Mouse (Mus musculus): ENCODE data around the gene St8sia6.
A peak's percentile ranks its signal among the peaks of the same experiment; 100 is the strongest.

St8sia6 gene

GRCm38 (mm10) chr2:13767532-13768411, 26.1 kb downstream of the St8sia6 start:
- no peak for DNase-seq (ENCODE audit: low read depth, low spot score)

DNA sequence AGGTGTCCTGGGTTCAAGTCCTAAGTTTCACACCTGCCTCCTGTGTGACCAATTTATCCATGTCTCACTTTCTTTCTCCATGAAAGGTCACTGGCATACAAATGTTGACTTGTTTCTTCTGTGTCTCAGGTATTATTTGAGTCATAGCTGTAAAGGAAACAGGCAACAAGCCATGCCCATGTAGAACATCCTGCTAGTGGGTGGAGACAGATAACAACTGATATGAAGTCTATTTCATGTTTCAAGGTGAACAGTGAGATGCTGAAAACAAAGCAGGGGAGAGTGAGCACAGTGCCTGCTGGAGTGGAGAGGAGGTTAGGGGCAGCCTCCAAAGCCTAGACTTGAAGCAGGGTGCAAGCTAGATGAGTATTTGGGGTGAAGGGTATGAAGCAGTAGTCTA, 33.5 kb downstream of the St8sia6 start:
- no peak for DNase-seq (ENCODE audit: low read depth, low spot score)

GRCm38 (mm10) chr2:13757412-13757811, 36.5 kb downstream of the St8sia6 start:
- DNase-seq (ENCODE audit: low read depth, low spot score): no peak

GRCm38 (mm10) chr2:13755733-13756132, 38.1 kb downstream of the St8sia6 start:
- DNase-seq (ENCODE audit: low read depth, low spot score): no peak

GRCm38 (mm10) chr2:13751691-13752090, 42.2 kb downstream of the St8sia6 start:
- no peak for DNase-seq (ENCODE audit: low read depth, low spot score)

- DNase-seq (ENCODE audit: low read depth, low spot score): no peak
Observed at GRCm38 (mm10) chr2:13750777-13751176, 43.1 kb downstream of the St8sia6 start.

GRCm38 (mm10) chr2:13750089-13750488, 43.8 kb downstream of the St8sia6 start:
- no peak for DNase-seq (ENCODE audit: low read depth, low spot score)

GRCm38 (mm10) chr2:13749176-13749575, 44.7 kb downstream of the St8sia6 start:
- DNase-seq (ENCODE audit: low read depth, low spot score): no peak

DNA sequence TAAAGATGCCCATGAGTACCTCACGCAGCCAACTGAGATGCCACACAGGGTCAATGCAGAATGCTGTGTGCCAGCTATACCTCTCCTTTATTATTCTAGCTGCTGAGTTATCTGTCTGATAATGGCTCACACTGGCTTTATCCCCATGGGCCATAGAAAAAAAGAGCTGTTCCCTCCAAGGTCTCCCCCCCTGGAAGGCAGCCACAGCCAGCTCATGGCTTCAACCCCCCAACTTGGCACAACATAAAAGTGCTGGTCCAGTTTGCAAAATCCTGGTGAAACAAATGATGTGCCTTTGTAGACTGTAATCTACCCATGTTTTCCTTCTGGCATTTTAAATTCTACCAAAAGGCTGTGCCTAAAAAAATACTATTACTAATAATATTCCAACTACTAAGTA, 46.3 kb downstream of the St8sia6 start:
- no peak for DNase-seq (ENCODE audit: low read depth, low spot score)

DNA sequence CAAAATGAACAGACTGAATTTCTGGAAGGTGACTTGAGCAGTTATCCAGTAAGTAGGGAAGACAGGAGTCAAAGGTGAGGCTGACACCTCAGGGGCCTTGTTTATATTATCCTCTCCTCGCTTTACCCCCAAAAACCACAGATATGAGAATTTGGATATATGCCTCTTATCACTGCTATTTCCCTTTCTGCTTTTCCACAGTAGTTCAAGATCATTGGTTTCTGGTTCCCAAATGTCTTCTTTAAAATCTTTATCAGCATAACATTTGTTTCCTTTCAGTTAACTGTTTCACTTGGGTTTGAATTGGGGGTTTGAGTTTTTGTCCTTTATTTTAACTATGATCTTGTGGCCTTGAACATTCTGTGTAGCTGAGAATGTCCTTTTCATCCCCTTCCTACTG, 47.8 kb downstream of the St8sia6 start:
- no peak for DNase-seq (ENCODE audit: low read depth, low spot score)

DNA sequence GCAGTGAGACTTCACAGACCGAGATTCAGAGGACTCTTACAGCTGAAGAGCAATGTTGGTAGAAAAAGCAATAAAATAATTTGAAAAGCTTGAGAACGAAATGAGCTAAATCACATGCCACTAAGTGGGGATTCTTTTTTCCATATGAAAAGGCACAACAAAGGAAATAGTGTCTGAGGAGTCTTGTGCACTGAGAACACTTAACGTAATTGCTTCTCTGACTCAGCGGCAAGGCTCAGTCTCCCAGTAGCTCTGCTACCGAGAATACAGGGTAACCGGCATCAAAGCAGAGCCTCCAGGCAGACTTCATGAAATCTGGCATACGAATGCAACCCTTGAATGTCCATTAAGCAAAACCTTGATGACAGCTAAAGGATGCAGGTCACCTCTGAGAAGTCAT, 55.2 kb downstream of the St8sia6 start:
- no peak for DNase-seq (ENCODE audit: low read depth, low spot score)

DNA sequence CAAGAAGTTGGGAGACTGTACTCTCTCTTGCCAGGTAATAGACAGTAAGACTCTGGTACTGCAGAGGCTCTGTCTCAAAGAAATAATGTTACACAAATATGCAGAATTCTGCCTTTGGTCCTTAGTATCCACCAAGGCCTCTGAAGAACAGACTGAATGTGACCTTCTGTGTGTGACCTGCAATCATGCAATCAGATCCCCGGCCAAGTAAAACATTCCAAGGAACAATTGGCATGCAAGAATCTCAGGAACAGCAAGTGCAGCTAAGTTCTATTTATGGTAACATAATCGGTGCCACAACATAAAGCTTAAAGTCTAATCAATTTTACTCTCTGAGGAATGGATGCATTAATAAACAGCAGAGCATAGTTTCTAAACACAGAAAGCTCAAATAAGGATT, 66.0 kb downstream of the St8sia6 start:
- DNase-seq (ENCODE audit: low read depth, low spot score): no peak

GRCm38 (mm10) chr2:13725592-13725991, 68.3 kb downstream of the St8sia6 start:
- DNase-seq (ENCODE audit: low read depth, low spot score): no peak

- no peak for DNase-seq (ENCODE audit: low read depth, low spot score)
Observed at GRCm38 (mm10) chr2:13722241-13722640, 71.6 kb downstream of the St8sia6 start.

- DNase-seq (ENCODE audit: low read depth, low spot score): no peak
Observed at GRCm38 (mm10) chr2:13718628-13719185, 75.2 kb downstream of the St8sia6 start.

DNA sequence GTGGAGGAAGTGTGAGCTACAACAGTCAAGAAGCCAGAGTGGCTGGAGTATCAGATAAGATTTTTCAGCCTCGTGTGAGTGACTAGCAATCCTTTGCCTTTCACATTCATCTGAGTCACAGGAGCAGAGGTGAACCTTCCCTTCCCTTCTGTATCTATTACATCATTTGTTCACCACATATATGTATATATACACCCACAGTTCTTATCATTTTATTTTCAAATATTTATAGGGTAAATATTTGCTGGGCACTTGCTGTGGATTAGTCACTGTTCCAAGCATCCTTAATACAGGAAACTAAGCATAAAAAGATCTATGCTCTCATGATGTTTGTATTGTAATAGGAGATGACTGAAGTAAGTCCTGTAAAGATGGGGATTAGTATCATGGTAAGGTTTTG, 85.1 kb downstream of the St8sia6 start:
- DNase-seq (ENCODE audit: low read depth, low spot score): no peak

- no peak for DNase-seq (ENCODE audit: low read depth, low spot score)
Observed at GRCm38 (mm10) chr2:13697514-13697913, 96.3 kb downstream of the St8sia6 start.

DNA sequence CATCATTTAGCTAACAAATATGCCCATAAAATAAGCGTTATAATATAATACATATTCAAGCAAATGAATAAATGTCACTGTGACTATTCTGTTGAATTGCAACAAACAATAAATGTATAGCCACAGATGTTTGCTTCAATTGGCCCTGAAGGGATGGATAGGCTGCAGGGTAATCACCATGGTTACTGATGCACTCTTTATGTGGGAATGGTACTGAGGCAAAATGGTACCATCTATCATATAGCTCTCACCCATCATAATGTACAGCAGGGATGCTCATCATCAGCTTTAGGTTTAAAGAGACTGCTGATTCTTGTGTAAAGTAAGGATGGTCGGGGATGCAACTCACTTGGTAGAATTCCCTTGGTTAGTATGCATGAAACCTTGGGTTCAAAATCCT, 99.4 kb downstream of the St8sia6 start:
- no peak for DNase-seq (ENCODE audit: low read depth, low spot score)

- no peak for DNase-seq (ENCODE audit: low read depth, low spot score)
Observed at GRCm38 (mm10) chr2:13684380-13684779, 109.5 kb downstream of the St8sia6 start.

GRCm38 (mm10) chr2:13683205-13683570, 110.7 kb downstream of the St8sia6 start:
- no peak for DNase-seq (ENCODE audit: low read depth, low spot score)

- no peak for DNase-seq (ENCODE audit: low read depth, low spot score)
Observed at GRCm38 (mm10) chr2:13682488-13683204, 111.2 kb downstream of the St8sia6 start.

GRCm38 (mm10) chr2:13672946-13673345, 120.9 kb downstream of the St8sia6 start:
- peak; percentile 11 for DNase-seq (ENCODE audit: low read depth, low spot score)

DNA sequence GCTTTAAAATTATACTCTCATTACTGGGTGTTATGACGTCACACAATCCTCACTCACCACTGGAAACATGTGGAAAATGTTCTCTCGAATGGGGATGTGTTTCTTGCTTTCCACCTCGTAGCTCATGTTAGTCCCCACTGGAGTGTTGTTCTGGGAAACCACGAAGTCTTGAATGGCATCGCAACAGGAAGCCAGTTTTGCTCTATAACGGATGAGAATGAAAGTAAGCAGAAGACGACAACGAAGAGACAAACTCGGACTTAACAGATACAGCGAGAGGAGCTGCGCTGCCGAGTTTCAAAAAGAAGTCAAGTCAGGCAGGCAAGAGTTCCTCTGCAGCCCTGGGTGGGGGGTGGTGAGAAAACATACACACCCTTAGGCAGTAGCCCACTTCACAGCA, 121.4 kb downstream of the St8sia6 start:
- no peak for DNase-seq (ENCODE audit: low read depth, low spot score)

All from mesoderm, embryonic 11.5 days (tissue).